Mouse (Mus musculus) adrenal gland (tissue): Measurements from ENCODE around the gene Iqsec3.

Source experiments
- microRNA-seq, 2 experiments: library from miRNA; unstranded; fragments of <30 nt; microRNA quantifications; one replicate each; pipeline ENCODE4; 2019

Gene Iqsec3

Small RNAs within 50 kb of the gene (microRNA-seq; reads per million reads assigned to microRNA genes)
- gene Gm24855 = 0 reads per million in 2 experiments
